Mouse (Mus musculus): ENCODE measurements around the gene Myo1d. TPM values are rescaled to one million over a fixed set of nuclear protein-coding genes. Genes with fewer than 3 reads are reported as not detected.

Myo1d gene
- polyA plus RNA-seq, 1 experiment from 2014 or later = 9.3 TPM

GRCm38 (mm10) chr11:80628992-80629865, 150.6 kb downstream of the Myo1d start:
- Histone ChIP-seq H3K27me3 (replicated peaks; ENCODE audit: control insufficient read depth, insufficient read depth, low read length) (no peaks in the 10 kb centered on the region), H3K36me3 (ENCODE audit: control insufficient read depth, insufficient read depth, low read length) (no peaks in the 10 kb centered on the region), H3K4me3 (ENCODE audit: low read depth, low read length) (no peak overlapping the region), H3K4me2 (no peak overlapping the region), H3K4me1 (replicated peaks; ENCODE audit: control insufficient read depth, insufficient read depth, low read length) (no peaks in the 10 kb centered on the region), H3K9me3 (ENCODE audit: control insufficient read depth, low read length) (no peaks in the 10 kb centered on the region), H3K27ac (ENCODE audit: low read depth, low read length) (no peak overlapping the region), H3K9ac (ENCODE audit: low read depth, low read length) (no peak overlapping the region)
- ATAC-seq (replicated peaks; ENCODE audit: low FRiP score) (no peak), DNase-seq (ENCODE audit: low spot score) (no peak)
- 85% methylated on average over 10 of the region's 10 CpGs for WGBS

DNA sequence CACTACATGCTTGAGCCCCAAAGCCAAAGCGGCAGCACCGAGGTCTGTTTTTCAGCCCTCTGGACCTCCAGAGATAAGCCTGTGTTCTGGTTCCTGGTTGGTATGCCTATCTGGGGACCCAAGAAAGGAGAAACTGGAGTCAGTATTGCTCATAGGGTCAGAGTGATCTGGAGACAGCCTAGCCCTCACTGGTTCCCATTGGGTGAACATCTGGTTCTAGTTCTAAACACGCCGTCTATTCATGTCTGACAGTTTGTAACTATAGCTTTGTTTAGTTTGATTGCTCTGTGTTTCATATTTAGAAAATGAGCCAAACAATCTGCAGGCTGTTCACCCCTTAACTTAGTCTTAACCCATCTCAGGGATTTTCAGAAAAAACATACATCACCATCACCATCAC, 151.2 kb downstream of the Myo1d start:
- Histone ChIP-seq H3K4me3 (ENCODE audit: low read depth, low read length) (no peak overlapping the region), H3K27me3 (replicated peaks; ENCODE audit: control insufficient read depth, insufficient read depth, low read length) (no peaks in the 10 kb centered on the region), H3K4me2 (no peak overlapping the region), H3K4me1 (replicated peaks; ENCODE audit: control insufficient read depth, insufficient read depth, low read length) (no peaks in the 10 kb centered on the region), H3K9me3 (ENCODE audit: control insufficient read depth, low read length) (no peaks in the 10 kb centered on the region), H3K9ac (ENCODE audit: low read depth, low read length) (no peak overlapping the region), H3K27ac (ENCODE audit: low read depth, low read length) (no peak overlapping the region), H3K36me3 (ENCODE audit: control insufficient read depth, insufficient read depth, low read length) (no peaks in the 10 kb centered on the region)
- DNase-seq (ENCODE audit: low spot score) = no peak
- 81% methylated on average over 4 of the region's 4 CpGs for WGBS
- no peak for ATAC-seq (replicated peaks; ENCODE audit: low FRiP score)

DNA sequence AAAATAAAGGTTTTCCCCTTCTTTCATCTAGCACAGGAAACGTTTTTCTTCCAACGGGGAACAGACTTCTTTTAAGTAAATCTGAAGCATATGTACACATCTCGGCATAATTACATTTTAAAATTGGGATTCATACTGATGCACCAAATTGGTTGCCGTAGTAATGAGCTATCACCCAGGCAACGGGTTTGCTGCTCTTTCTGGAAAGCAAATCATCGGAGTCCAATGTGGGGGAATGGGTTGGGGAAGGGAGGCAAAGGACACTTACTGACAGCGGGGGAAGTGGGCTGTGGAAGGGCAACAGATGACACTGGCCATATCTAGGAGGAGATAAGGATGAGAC, 156.8 kb downstream of the Myo1d start:
- H3K4me1 ChIP-seq (replicated peaks; ENCODE audit: control insufficient read depth, insufficient read depth, low read length) = no peaks in the 10 kb centered on the region
- no peak overlapping the region for H3K4me3 ChIP-seq (ENCODE audit: low read depth, low read length)
- H3K27me3 ChIP-seq (replicated peaks; ENCODE audit: control insufficient read depth, insufficient read depth, low read length) = no peaks in the 10 kb centered on the region
- H3K36me3 ChIP-seq (ENCODE audit: control insufficient read depth, insufficient read depth, low read length) = no peaks in the 10 kb centered on the region
- 59% methylated on average over 7 of the region's 7 CpGs for WGBS
- H3K4me2 ChIP-seq = no peak overlapping the region
- no peak for DNase-seq (ENCODE audit: low spot score)
- ATAC-seq (replicated peaks; ENCODE audit: low FRiP score) = no peak
- H3K9me3 ChIP-seq (ENCODE audit: control insufficient read depth, low read length) = no peaks in the 10 kb centered on the region
- H3K9ac ChIP-seq (ENCODE audit: low read depth, low read length) = no peak overlapping the region
- H3K27ac ChIP-seq (ENCODE audit: low read depth, low read length) = no peak overlapping the region

GRCm38 (mm10) chr11:80622233-80623037, 157.4 kb downstream of the Myo1d start:
- Histone ChIP-seq H3K4me1 (replicated peaks; ENCODE audit: control insufficient read depth, insufficient read depth, low read length) (no peaks in the 10 kb centered on the region), H3K9me3 (ENCODE audit: control insufficient read depth, low read length) (no peaks in the 10 kb centered on the region), H3K27ac (ENCODE audit: low read depth, low read length) (no peak overlapping the region), H3K36me3 (ENCODE audit: control insufficient read depth, insufficient read depth, low read length) (no peaks in the 10 kb centered on the region), H3K4me3 (ENCODE audit: low read depth, low read length) (no peak overlapping the region), H3K9ac (ENCODE audit: low read depth, low read length) (no peak overlapping the region), H3K4me2 (no peak overlapping the region), H3K27me3 (replicated peaks; ENCODE audit: control insufficient read depth, insufficient read depth, low read length) (no peaks in the 10 kb centered on the region)
- WGBS = 45% methylated on average over 11 of the region's 11 CpGs
- DNase-seq (ENCODE audit: low spot score) (no peak), ATAC-seq (replicated peaks; ENCODE audit: low FRiP score) (no peak)

DNA sequence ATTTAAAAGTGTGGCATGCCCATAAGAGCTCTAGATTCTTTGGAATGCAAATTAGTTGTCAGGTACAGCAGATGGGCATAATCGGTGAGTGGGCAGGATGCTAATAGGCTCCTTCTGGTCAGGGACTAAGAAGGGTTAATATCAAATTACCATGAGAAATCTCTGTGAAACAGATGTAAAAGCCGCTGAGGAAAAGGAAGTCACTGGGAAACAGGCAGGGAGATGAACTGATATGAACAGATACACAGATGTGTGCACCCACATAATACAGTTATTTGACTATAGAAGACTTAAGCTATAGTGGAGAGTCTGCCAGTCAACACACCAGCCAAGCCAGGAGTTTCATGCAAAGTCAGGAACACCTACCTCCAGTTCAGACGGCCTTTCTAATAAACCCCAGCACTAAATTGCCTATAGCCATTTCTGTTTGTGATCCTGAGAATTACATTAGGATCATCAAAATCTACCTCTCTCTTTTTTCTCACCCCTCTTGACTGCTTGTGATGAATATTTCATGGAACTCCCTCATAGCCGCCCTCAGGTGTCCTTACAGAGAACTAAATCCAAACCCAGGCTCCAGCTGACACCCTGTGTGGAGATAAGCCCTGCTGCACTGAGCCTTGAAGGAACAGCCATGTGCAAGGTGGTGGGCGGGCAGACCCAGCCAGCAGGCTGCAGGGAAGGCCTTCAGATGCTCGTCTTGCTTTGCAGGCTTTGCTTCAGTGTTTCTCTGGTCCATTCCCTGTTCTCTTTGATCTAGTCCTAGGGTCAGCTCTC, 164.7 kb downstream of the Myo1d start:
- Histone ChIP-seq H3K27ac (ENCODE audit: low read depth, low read length) (no peak overlapping the region), H3K4me3 (ENCODE audit: low read depth, low read length) (no peak overlapping the region), H3K4me1 (replicated peaks; ENCODE audit: control insufficient read depth, insufficient read depth, low read length) (no peaks in the 10 kb centered on the region), H3K36me3 (ENCODE audit: control insufficient read depth, insufficient read depth, low read length) (no peaks in the 10 kb centered on the region), H3K9ac (ENCODE audit: low read depth, low read length) (no peak overlapping the region), H3K27me3 (replicated peaks; ENCODE audit: control insufficient read depth, insufficient read depth, low read length) (no peaks in the 10 kb centered on the region), H3K9me3 (ENCODE audit: control insufficient read depth, low read length) (no peaks in the 10 kb centered on the region), H3K4me2 (no peak overlapping the region)
- DNase-seq (ENCODE audit: low spot score) = no peak
- 50% methylated on average over 6 of the region's 6 CpGs for WGBS
- no peak for ATAC-seq (replicated peaks; ENCODE audit: low FRiP score)

GRCm38 (mm10) chr11:80614418-80614817, 165.4 kb downstream of the Myo1d start:
- ATAC-seq (replicated peaks; ENCODE audit: low FRiP score) (no peak), DNase-seq (ENCODE audit: low spot score) (no peak)
- Histone ChIP-seq H3K27ac (ENCODE audit: low read depth, low read length) (no peak overlapping the region), H3K4me1 (replicated peaks; ENCODE audit: control insufficient read depth, insufficient read depth, low read length) (no peaks in the 10 kb centered on the region), H3K27me3 (replicated peaks; ENCODE audit: control insufficient read depth, insufficient read depth, low read length) (no peaks in the 10 kb centered on the region), H3K9ac (ENCODE audit: low read depth, low read length) (no peak overlapping the region), H3K9me3 (ENCODE audit: control insufficient read depth, low read length) (no peaks in the 10 kb centered on the region), H3K4me3 (ENCODE audit: low read depth, low read length) (no peak overlapping the region), H3K36me3 (ENCODE audit: control insufficient read depth, insufficient read depth, low read length) (no peaks in the 10 kb centered on the region), H3K4me2 (no peak overlapping the region)
- WGBS = 40% methylated on average over 5 of the region's 5 CpGs

- Histone ChIP-seq H3K36me3 (ENCODE audit: control insufficient read depth, insufficient read depth, low read length) (no peaks in the 10 kb centered on the region), H3K4me2 (no peak overlapping the region), H3K4me3 (ENCODE audit: low read depth, low read length) (no peak overlapping the region), H3K9me3 (ENCODE audit: control insufficient read depth, low read length) (no peaks in the 10 kb centered on the region), H3K27ac (ENCODE audit: low read depth, low read length) (no peak overlapping the region), H3K4me1 (replicated peaks; ENCODE audit: control insufficient read depth, insufficient read depth, low read length) (no peaks in the 10 kb centered on the region), H3K27me3 (replicated peaks; ENCODE audit: control insufficient read depth, insufficient read depth, low read length) (no peaks in the 10 kb centered on the region), H3K9ac (ENCODE audit: low read depth, low read length) (no peak overlapping the region)
- ATAC-seq (replicated peaks; ENCODE audit: low FRiP score) (no peak), DNase-seq (ENCODE audit: low spot score) (peak; percentile 61)
- 6% methylated on average over 6 of the region's 6 CpGs for WGBS
Measured at GRCm38 (mm10) chr11:80613534-80613933, 166.3 kb downstream of the Myo1d start.

- no peak overlapping the region for H3K9ac ChIP-seq (ENCODE audit: low read depth, low read length)
- no peak overlapping the region for H3K4me3 ChIP-seq (ENCODE audit: low read depth, low read length)
- H3K4me2 ChIP-seq = peak overlapping the region; percentile 54
- ATAC-seq (replicated peaks; ENCODE audit: low FRiP score) (no peak), DNase-seq (ENCODE audit: low spot score) (peak; percentile 33)
- H3K27me3 ChIP-seq (replicated peaks; ENCODE audit: control insufficient read depth, insufficient read depth, low read length) = peaks cover 11% of the 10 kb centered on the region
- H3K36me3 ChIP-seq (ENCODE audit: control insufficient read depth, insufficient read depth, low read length) = no peaks in the 10 kb centered on the region
- no peaks in the 10 kb centered on the region for H3K9me3 ChIP-seq (ENCODE audit: control insufficient read depth, low read length)
- H3K27ac ChIP-seq (ENCODE audit: low read depth, low read length) = no peak overlapping the region
- 11% methylated on average over 24 of the region's 24 CpGs for WGBS
- no peaks in the 10 kb centered on the region for H3K4me1 ChIP-seq (replicated peaks; ENCODE audit: control insufficient read depth, insufficient read depth, low read length)
Measured at GRCm38 (mm10) chr11:80602707-80603441, 177.0 kb downstream of the Myo1d start.

Data from liver, embryonic 11.5 days (tissue).